Comparison of ENCODE assay signal across 8 mouse cellular contexts in genomic region chr5:119777836-119778235, GRCm38 (mm10). TPM values are rescaled to one million over a fixed set of nuclear protein-coding genes. Genes with fewer than 3 reads are reported as not detected.
DNase-seq lines count a peak whose midpoint lies in the region; ATAC-seq and TF ChIP-seq lines count a peak whose summit lies in the region.

No protein-coding gene starts in this region.

- ATAC-seq in forebrain, embryonic 14.5 days: no peak
- no peak for ATAC-seq in lung, embryonic 14.5 days (ENCODE audit: insufficient read depth)
- ATAC-seq in lung, embryonic 16.5 days (ENCODE audit: low read depth): no peak
- ATAC-seq in neural tube, embryonic 15.5 days (ENCODE audit: low FRiP score): no peak

- no peaks in the 10 kb centered on the region for H3K4me1 ChIP-seq in forebrain, embryonic 14.5 days (ENCODE audit: control insufficient read depth, insufficient read depth, low read length)
- H3K4me1 ChIP-seq in forebrain, embryonic 10.5 days: no peaks in the 10 kb centered on the region
- peaks cover 6% of the 10 kb centered on the region for H3K4me1 ChIP-seq in lung, embryonic 14.5 days (ENCODE audit: insufficient read depth)
- peaks cover 3% of the 10 kb centered on the region for H3K4me1 ChIP-seq in lung, adult 2 months (ENCODE audit: control insufficient read depth, insufficient read depth, low read length)
- peaks cover 12% of the 10 kb centered on the region for H3K4me1 ChIP-seq in lung, embryonic 16.5 days (replicated peaks; ENCODE audit: control insufficient read depth, insufficient read depth, low read length)
- H3K4me1 ChIP-seq in neural tube, embryonic 15.5 days: no peaks in the 10 kb centered on the region; the same call in 1 of the 2 replicates

- TF ChIP-seq POLR2A in lung, adult 2 months (IDR thresholded peaks at IDR 0.05; ENCODE audit: borderline replicate concordance, extremely low read depth, low read depth, low read length): no peak

- H3K4me2 ChIP-seq in forebrain, embryonic 14.5 days (ENCODE audit: low read length): no peak overlapping the region
- H3K4me2 ChIP-seq in lung, embryonic 14.5 days: no peak overlapping the region
- H3K4me2 ChIP-seq in lung, embryonic 16.5 days (ENCODE audit: low read depth, low read length): no peak overlapping the region
- no peak overlapping the region for H3K4me2 ChIP-seq in neural tube, embryonic 15.5 days

- TF ChIP-seq CTCF in lung, embryonic 14.5 days (IDR thresholded peaks at IDR 0.05; ENCODE audit: low read depth): peak; percentile 75
- TF ChIP-seq CTCF in lung, adult 2 months (IDR thresholded peaks at IDR 0.05; ENCODE audit: insufficient read depth, low read length): no peak

- no peak overlapping the region for H3K4me3 ChIP-seq in forebrain, embryonic 14.5 days (ENCODE audit: low read depth, low read length)
- H3K4me3 ChIP-seq in forebrain, embryonic 10.5 days: no peak overlapping the region
- no peak overlapping the region for H3K4me3 ChIP-seq in lung, embryonic 14.5 days (ENCODE audit: low read depth, low read length)
- H3K4me3 ChIP-seq in lung, adult 2 months (replicated peaks; ENCODE audit: extremely low read depth, low read depth, low read length): no peak overlapping the region
- no peak overlapping the region for H3K4me3 ChIP-seq in lung, embryonic 16.5 days (ENCODE audit: low read length)
- no peak overlapping the region for H3K4me3 ChIP-seq in neural tube, embryonic 15.5 days (replicated peaks)

- no peaks in the 10 kb centered on the region for H3K36me3 ChIP-seq in forebrain, embryonic 14.5 days (ENCODE audit: control insufficient read depth, insufficient read depth, low read length)
- H3K36me3 ChIP-seq in forebrain, embryonic 10.5 days (replicated peaks): no peaks in the 10 kb centered on the region
- no peaks in the 10 kb centered on the region for H3K36me3 ChIP-seq in lung, embryonic 14.5 days (ENCODE audit: insufficient read depth)
- H3K36me3 ChIP-seq in lung, embryonic 16.5 days (ENCODE audit: control insufficient read depth, insufficient read depth, low read length): no peaks in the 10 kb centered on the region
- H3K36me3 ChIP-seq in neural tube, embryonic 15.5 days: no peaks in the 10 kb centered on the region

- H3K9me3 ChIP-seq in forebrain, embryonic 14.5 days (replicated peaks; ENCODE audit: control insufficient read depth, low read length): no peaks in the 10 kb centered on the region
- no peaks in the 10 kb centered on the region for H3K9me3 ChIP-seq in forebrain, embryonic 10.5 days
- H3K9me3 ChIP-seq in lung, embryonic 14.5 days (ENCODE audit: low read depth, low read length): no peaks in the 10 kb centered on the region
- H3K9me3 ChIP-seq in lung, embryonic 16.5 days (ENCODE audit: control insufficient read depth, low read length): no peaks in the 10 kb centered on the region
- no peaks in the 10 kb centered on the region for H3K9me3 ChIP-seq in neural tube, embryonic 15.5 days (replicated peaks)

- WGBS in forebrain, embryonic 14.5 days: 27% methylated on average over 2 of the region's 2 CpGs
- WGBS in forebrain, embryonic 10.5 days: 39% methylated on average over 2 of the region's 2 CpGs
- WGBS in lung, embryonic 14.5 days: 7% methylated on average over 2 of the region's 2 CpGs
- 15% methylated on average over 2 of the region's 2 CpGs for WGBS in lung, adult 2 months
- 2% methylated on average over 2 of the region's 2 CpGs for WGBS in lung, embryonic 16.5 days
- WGBS in neural tube, embryonic 15.5 days: 24% methylated on average over 2 of the region's 2 CpGs

- peak; percentile 86 for DNase-seq in forebrain, embryonic 14.5 days (ENCODE audit: low spot score)
- DNase-seq in forebrain, embryonic 10.5 days (ENCODE audit: extremely low spot score, low spot score): no peak
- DNase-seq in lung, embryonic 14.5 days: peak; percentile 92
- DNase-seq in lung, adult 2 months: no peak
- peak; percentile 39 for DNase-seq in brain, embryonic 18.5 days (ENCODE audit: low read depth, low spot score)
- DNase-seq in spleen, adult 12 weeks (ENCODE audit: low spot score): no peak

- no peaks in the 10 kb centered on the region; the same call in 1 of the 2 replicates for H3K27me3 ChIP-seq in forebrain, embryonic 14.5 days (replicated peaks; ENCODE audit: control insufficient read depth, insufficient read depth, low read length)
- H3K27me3 ChIP-seq in forebrain, embryonic 10.5 days (ENCODE audit: poor library complexity, severe bottlenecking): peaks cover 23% of the 10 kb centered on the region
- H3K27me3 ChIP-seq in lung, embryonic 14.5 days (ENCODE audit: insufficient read depth, low read length): no peaks in the 10 kb centered on the region
- no peaks in the 10 kb centered on the region for H3K27me3 ChIP-seq in lung, embryonic 16.5 days (ENCODE audit: control insufficient read depth, insufficient read depth, low read depth, low read length)
- H3K27me3 ChIP-seq in neural tube, embryonic 15.5 days (replicated peaks): peaks cover 25% of the 10 kb centered on the region

- no peak overlapping the region for H3K27ac ChIP-seq in forebrain, embryonic 14.5 days (ENCODE audit: low read depth, low read length)
- H3K27ac ChIP-seq in forebrain, embryonic 10.5 days: no peak overlapping the region
- H3K27ac ChIP-seq in lung, embryonic 14.5 days (ENCODE audit: low read depth): peak overlapping the region; percentile 77; the same call in 1 of the 2 replicates
- peak overlapping the region; percentile 10; the same call in 1 of the 2 replicates for H3K27ac ChIP-seq in lung, embryonic 16.5 days (ENCODE audit: low read length)
- no peak overlapping the region for H3K27ac ChIP-seq in neural tube, embryonic 15.5 days (replicated peaks)

- no peak overlapping the region for H3K9ac ChIP-seq in forebrain, embryonic 14.5 days (ENCODE audit: low read length)
- no peak overlapping the region for H3K9ac ChIP-seq in lung, embryonic 14.5 days
- H3K9ac ChIP-seq in lung, embryonic 16.5 days (ENCODE audit: low read length): no peak overlapping the region
- no peak overlapping the region for H3K9ac ChIP-seq in neural tube, embryonic 15.5 days (replicated peaks)

RNA-seq across cellular contexts. Expression of gene Tbx5, which starts 54.6 kb away (rescaled TPM):
- 0.04 TPM in 1 of 2 replicates, not detected in the other for polyA plus RNA-seq in forebrain, embryonic 14.5 days (2014; fragmentation: Nextera tagmentation; extraction: Ambion mirVana)
- 0.04 and 0.41 TPM in 2 replicates for polyA plus RNA-seq in forebrain, embryonic 10.5 days (2016; fragmentation: Nextera tagmentation; extraction: Ambion mirVana)
- polyA plus RNA-seq in lung, embryonic 14.5 days (2014; fragmentation: Nextera tagmentation; extraction: Ambion mirVana): 57.7 and 59.4 TPM in 2 replicates
- polyA plus RNA-seq in lung, adult 2 months (2012; rRNA removed): 26.9 and 28.2 TPM in 2 replicates
- polyA plus RNA-seq in lung, embryonic 16.5 days (2015; fragmentation: Nextera tagmentation; extraction: Ambion mirVana): 53.0 and 58.7 TPM in 2 replicates
- 0.10 and 0.19 TPM in 2 replicates for polyA plus RNA-seq in neural tube, embryonic 15.5 days (2015; fragmentation: Nextera tagmentation; extraction: Ambion mirVana)

Comparison
In these comparisons a context has a peak if more than half of its experiments do, and no peak if none do; other contexts are left out.
1. DNase-seq: peak in forebrain, embryonic 14.5 days (single experiment), lung, embryonic 14.5 days (single experiment) and brain, embryonic 18.5 days (single experiment); none in forebrain, embryonic 10.5 days (single experiment), lung, adult 2 months (single experiment) and spleen, adult 12 weeks (single experiment).
2. H3K27ac ChIP-seq: peak in lung, embryonic 14.5 days (single experiment) and lung, embryonic 16.5 days (single experiment); none in forebrain, embryonic 14.5 days (single experiment), forebrain, embryonic 10.5 days (single experiment) and neural tube, embryonic 15.5 days (single experiment).
3. RNA of gene Tbx5, which starts 54.6 kb away (polyA plus RNA-seq): 57.7 to 59.4 TPM in lung, embryonic 14.5 days, 53.0 to 58.7 TPM in lung, embryonic 16.5 days and 26.9 to 28.2 TPM in lung, adult 2 months; 0.10 to 0.19 TPM in neural tube, embryonic 15.5 days, 0.04 TPM in forebrain, embryonic 14.5 days and 0.04 to 0.41 TPM in forebrain, embryonic 10.5 days; every median in the first group is over 10 times any median in the second.